Mouse (Mus musculus) CH12.LX (cell line): ENCODE data around the gene Rfxank. TPM values are rescaled to one million over a fixed set of nuclear protein-coding genes. Genes with fewer than 3 reads are reported as not detected.

ENCODE experiments used
- DNase-seq: peaks from one replicate; pipeline ENCODE4 v3.0.0-alpha.2; 2013; ENCODE audit errors: extremely low read depth
- H3K27ac ChIP-seq: 2 replicates; pipeline ENCODE4 v1.5.1; 2012; ENCODE audit warnings: low read depth, mild to moderate bottlenecking, control low read depth, moderate library complexity; ENCODE audit not compliant: insufficient read depth
- H3K27me3 ChIP-seq: replicated peaks from 2 replicates; pipeline ENCODE3; 2012; ENCODE audit warnings: inconsistent platforms
- H3K36me3 ChIP-seq, 2 experiments: replicated peaks in 1 of 2; 2 replicates each; pipeline versions ENCODE3 to v1.6.1; 2012; ENCODE audit warnings: inconsistent platforms in 1 of 2, low read length in 1 of 2, mild to moderate bottlenecking in 1 of 2, mixed read lengths in 1 of 2, moderate library complexity in 1 of 2; ENCODE audit not compliant: control insufficient read depth in 1 of 2, insufficient read depth in 1 of 2
- H3K4me1 ChIP-seq, 2 experiments: 2 replicates each; pipeline ENCODE4 v1.6.1; 2012; ENCODE audit warnings: inconsistent platforms in 1 of 2, moderate library complexity in 1 of 2; ENCODE audit not compliant: insufficient read depth in 2 of 2, control insufficient read depth in 1 of 2
- H3K4me2 ChIP-seq: 2 replicates; pipeline ENCODE4 v1.6.1; 2012; ENCODE audit warnings: low read depth, mild to moderate bottlenecking, control low read depth; ENCODE audit not compliant: poor library complexity, insufficient read depth, severe bottlenecking
- H3K4me3 ChIP-seq, 3 experiments: fragments of 150-350 bp in 1 of 3; sonication (generic) in 1 of 3; replicated peaks in 1 of 3; 2 replicates each; pipeline versions ENCODE3 to v1.5.1; 2011 to 2012; ENCODE audit warnings: low read depth in 2 of 3, low read length in 2 of 3, mild to moderate bottlenecking in 2 of 3, moderate library complexity in 2 of 3, control low read depth in 1 of 3, improper control_type of control experiment in 1 of 3, inconsistent platforms in 1 of 3, mixed read lengths in 1 of 3; ENCODE audit not compliant: poor library complexity in 1 of 3
- H3K79me2 ChIP-seq: replicated peaks from 2 replicates; pipeline ENCODE4 v1.6.1; 2012; ENCODE audit warnings: mild to moderate bottlenecking, moderate library complexity; ENCODE audit not compliant: control insufficient read depth, poor library complexity, insufficient read depth, severe bottlenecking; ENCODE audit errors: extremely low read depth
- H3K9ac ChIP-seq: 2 replicates; pipeline ENCODE4 v1.6.1; 2012; ENCODE audit warnings: low read depth, mild to moderate bottlenecking, control low read depth, moderate library complexity; ENCODE audit not compliant: insufficient read depth
- H3K9me3 ChIP-seq: replicated peaks from 2 replicates; pipeline ENCODE3; 2012; ENCODE audit warnings: low read length, inconsistent platforms, mixed read lengths
- BHLHE40 ChIP-seq: IDR thresholded peaks from 2 replicates; pipeline ENCODE4 v1.6.1; 2011; ENCODE audit warnings: mild to moderate bottlenecking, low read depth, low read length, improper control_type of control experiment
- CHD1 ChIP-seq: IDR thresholded peaks from 2 replicates; pipeline ENCODE4 v1.6.1; 2012; ENCODE audit warnings: low read depth, low read length, improper control_type of control experiment, inconsistent platforms
- CHD2 ChIP-seq: IDR thresholded peaks from 2 replicates; pipeline ENCODE4 v1.6.1; 2011; ENCODE audit warnings: low read length, improper control_type of control experiment
- CTCF ChIP-seq, 2 experiments: IDR thresholded peaks in 1 of 2; conservative IDR thresholded peaks in 1 of 2; 2 replicates each; pipeline ENCODE4 v1.5.1; 2011 to 2012; ENCODE audit warnings: low read depth in 2 of 2, low read length in 2 of 2, improper control_type of control experiment in 1 of 2, inconsistent platforms in 1 of 2, mild to moderate bottlenecking in 1 of 2, moderate library complexity in 1 of 2
- ELF1 ChIP-seq: IDR thresholded peaks from 2 replicates; pipeline ENCODE4 v1.6.1; 2014; ENCODE audit warnings: low read depth, mild to moderate bottlenecking, inconsistent platforms, low read length, improper control_type of control experiment
- EP300 ChIP-seq: IDR thresholded peaks from 2 replicates; pipeline ENCODE4 v1.6.1; 2011; ENCODE audit warnings: low read length, improper control_type of control experiment
- ETS1 ChIP-seq: conservative IDR thresholded peaks from 2 replicates; pipeline ENCODE4 v1.6.1; 2012; ENCODE audit warnings: low read depth, mild to moderate bottlenecking, inconsistent platforms, low read length, improper control_type of control experiment, moderate library complexity
- HCFC1 ChIP-seq: IDR thresholded peaks from 2 replicates; pipeline ENCODE4 v1.6.1; 2012; ENCODE audit warnings: low read depth, mild to moderate bottlenecking, inconsistent platforms, low read length, improper control_type of control experiment
- IRF4 ChIP-seq: IDR thresholded peaks from 2 replicates; pipeline ENCODE4 v1.6.1; 2014; ENCODE audit warnings: low read depth, mild to moderate bottlenecking, inconsistent platforms, low read length, improper control_type of control experiment
- JUN ChIP-seq: IDR thresholded peaks from 2 replicates; pipeline ENCODE4 v1.6.1; 2011; ENCODE audit warnings: low read depth, mild to moderate bottlenecking, low read length, improper control_type of control experiment, moderate library complexity; ENCODE audit not compliant: insufficient read depth
- KAT2A ChIP-seq: IDR thresholded peaks from 2 replicates; pipeline ENCODE4 v1.6.1; 2012; ENCODE audit warnings: low read length, improper control_type of control experiment, inconsistent platforms; ENCODE audit not compliant: insufficient replicate concordance
- MAX ChIP-seq: IDR thresholded peaks from 2 replicates; pipeline ENCODE4 v1.6.1; 2011; ENCODE audit warnings: low read length, improper control_type of control experiment
- MAZ ChIP-seq: IDR thresholded peaks from 2 replicates; pipeline ENCODE4 v1.6.1; 2012; ENCODE audit warnings: low read depth, mild to moderate bottlenecking, inconsistent platforms, low read length, improper control_type of control experiment, moderate library complexity
- MEF2A ChIP-seq: IDR thresholded peaks from 2 replicates; pipeline ENCODE4 v1.6.1; 2014; ENCODE audit warnings: low read depth, mild to moderate bottlenecking, inconsistent platforms, low read length, improper control_type of control experiment, borderline replicate concordance
- MXI1 ChIP-seq: IDR thresholded peaks from 2 replicates; pipeline ENCODE4 v1.6.1; 2011; ENCODE audit warnings: mild to moderate bottlenecking, low read depth, low read length, improper control_type of control experiment
- NELFE ChIP-seq: IDR thresholded peaks from 2 replicates; pipeline ENCODE4 v1.6.1; 2011; ENCODE audit warnings: low read depth, low read length, improper control_type of control experiment
- NRF1 ChIP-seq: IDR thresholded peaks from 2 replicates; pipeline ENCODE4 v1.6.1; 2014; ENCODE audit warnings: low read depth, mild to moderate bottlenecking, inconsistent platforms, low read length, improper control_type of control experiment, moderate library complexity
- PAX5 ChIP-seq: IDR thresholded peaks from 2 replicates; pipeline ENCODE4 v1.6.1; 2012; ENCODE audit warnings: low read length, inconsistent platforms, mixed read lengths
- RAD21 ChIP-seq: IDR thresholded peaks from 2 replicates; pipeline ENCODE4 v1.6.1; 2011; ENCODE audit warnings: low read depth, mild to moderate bottlenecking, low read length, improper control_type of control experiment, moderate library complexity
- RCOR1 ChIP-seq: conservative IDR thresholded peaks from 2 replicates; pipeline ENCODE4 v1.6.1; 2012; ENCODE audit warnings: low read depth, mild to moderate bottlenecking, inconsistent platforms, low read length, improper control_type of control experiment
- SIN3A ChIP-seq: IDR thresholded peaks from 2 replicates; pipeline ENCODE4 v1.6.1; 2012; ENCODE audit warnings: low read length, improper control_type of control experiment, inconsistent platforms
- TCF12 ChIP-seq: IDR thresholded peaks from 2 replicates; pipeline ENCODE4 v1.6.1; 2014; ENCODE audit warnings: low read depth, mild to moderate bottlenecking, inconsistent platforms, low read length, improper control_type of control experiment
- UBTF ChIP-seq: IDR thresholded peaks from 2 replicates; pipeline ENCODE4 v1.6.1; 2012; ENCODE audit warnings: low read depth, mild to moderate bottlenecking, inconsistent platforms, low read length, improper control_type of control experiment, moderate library complexity
- USF1 ChIP-seq: IDR thresholded peaks from 2 replicates; pipeline ENCODE4 v1.6.1; 2014; ENCODE audit warnings: low read depth, mild to moderate bottlenecking, inconsistent platforms, low read length, improper control_type of control experiment
- USF2 ChIP-seq: conservative IDR thresholded peaks from 2 replicates; pipeline ENCODE4 v1.6.1; 2011; ENCODE audit warnings: low read depth, low read length, improper control_type of control experiment
- ZC3H11A ChIP-seq: IDR thresholded peaks from 2 replicates; pipeline ENCODE4 v1.6.1; 2012; ENCODE audit warnings: low read depth, mild to moderate bottlenecking, inconsistent platforms, low read length, improper control_type of control experiment
- ZKSCAN1 ChIP-seq: IDR thresholded peaks from 2 replicates; pipeline ENCODE4 v1.6.1; 2012; ENCODE audit warnings: low read depth, inconsistent platforms, low read length, improper control_type of control experiment, borderline replicate concordance
- dilution Hi-C: fragments of 300-500 bp; cut with MboI; formaldehyde crosslinking; loops from 2 replicates; pipeline ENCODE4 v1.14.3; 2020; ENCODE audit warnings: low sequenced_read_pairs; ENCODE audit not compliant: extremely low pct_unique_long_range_greater_than_20kb, extremely low pct_ligation_motif_present
- in situ Hi-C: fragments of 300-500 bp; cut with MboI; formaldehyde crosslinking; loops from 3 replicates; pipeline ENCODE4 v1.14.3; 2019; ENCODE audit warnings: low sequenced_read_pairs, low pct_ligation_motif_present, low pct_unique_long_range_greater_than_20kb, mixed read lengths
- polyA plus RNA-seq: library from polyadenylated mRNA; unstranded; fragments of >175 nt; gene quantifications from 2 replicates; pipeline ENCODE4 v1.2.1, GENCODE M21; 2012; ENCODE audit warnings: low read depth; ENCODE audit not compliant: insufficient read length
- total RNA-seq, 2 experiments: library from RNA; depleted of rRNA; stranded (reverse); fragments of 300-350 nt in 1 of 2; fragments of >200 nt in 1 of 2; gene quantifications; 2 replicates each; pipeline ENCODE4 v1.2.3; 2012 to 2014

The Rfxank gene
- total and polyA plus RNA-seq, 3 experiments, result 12.3 to 17.2 (median 13.4) TPM

GRCm38 (mm10) chr8:70150158-70150557 lies 11.2 kb upstream of the Rfxank start:
- TF ChIP-seq JUN (no peak), USF1 (no peak), IRF4 (peak; percentile 77), MEF2A (peak; percentile 66; the same call in 1 of the 2 replicates), TCF12 (peak; percentile 96), ETS1 (peak; percentile 67), ZKSCAN1 (no peak), KAT2A (no peak), ZC3H11A (no peak), MAZ (peak; percentile 89), CHD1 (no peak), NRF1 (0 out of 2 replicates have a peak, but pooled peaks have one; percentile 33), NELFE (no peak), ELF1 (peak; percentile 59), EP300 (peak; percentile 50; the same call in 1 of the 2 replicates), RAD21 (no peak), MAX (0 out of 2 replicates have a peak, but pooled peaks have one; percentile 8), MXI1 (no peak), SIN3A (no peak), HCFC1 (peak; percentile 45; the same call in 1 of the 2 replicates), UBTF (no peak), RCOR1 (no peak), BHLHE40 (peak; percentile 63), PAX5 (no peak), CHD2 (peak; percentile 82), USF2 (no peak), CTCF (conservative IDR thresholded peaks at IDR 0.05 in 1 of 2, IDR thresholded peaks at IDR 0.05 in 1 of 2; ENCODE audit: low read depth in 2 of 2, low read length in 2 of 2) (no peak)
- TF ChIP-seq, all 38 proteins: peak for 12
- Histone ChIP-seq H3K4me3 (peak overlapping the region in 1 of 3 experiments; percentile 21), H3K9me3 (peaks cover 5% of the 10 kb centered on the region), H3K79me2 (peaks cover 26% of the 10 kb centered on the region), H3K4me1 (peaks cover 53 to 70% of the 10 kb centered on the region in 2 experiments), H3K9ac (peak overlapping the region; percentile 58), H3K27me3 (no peaks in the 10 kb centered on the region), H3K27ac (peak overlapping the region; percentile 75), H3K4me2 (peak overlapping the region; percentile 25), H3K36me3 (peaks cover 11 to 27% of the 10 kb centered on the region in 2 experiments)
- dilution Hi-C loops (no loop called here), in situ Hi-C loops (no loop called here)
- peak; percentile 71 for DNase-seq
